Mouse (Mus musculus) heart, adult 18-20 months (tissue): ENCODE results near the gene Scyl3. TPM values are rescaled to one million over a fixed set of nuclear protein-coding genes. Genes with fewer than 3 reads are reported as not detected.

Experiments
- DNase-seq, 2 experiments: peaks; one replicate each; pipeline ENCODE4 v3.0.0; 2021 to 2022; ENCODE audit warnings: mixed read lengths in 1 of 2
- total RNA-seq, 2 experiments: library from RNA; stranded (reverse); gene quantifications; 2 replicates each; pipeline ENCODE4 v1.2.3; 2021

Gene Scyl3
- total RNA-seq, 2 experiments from 2014 or later = 4.2 to 5.2 TPM

DNA sequence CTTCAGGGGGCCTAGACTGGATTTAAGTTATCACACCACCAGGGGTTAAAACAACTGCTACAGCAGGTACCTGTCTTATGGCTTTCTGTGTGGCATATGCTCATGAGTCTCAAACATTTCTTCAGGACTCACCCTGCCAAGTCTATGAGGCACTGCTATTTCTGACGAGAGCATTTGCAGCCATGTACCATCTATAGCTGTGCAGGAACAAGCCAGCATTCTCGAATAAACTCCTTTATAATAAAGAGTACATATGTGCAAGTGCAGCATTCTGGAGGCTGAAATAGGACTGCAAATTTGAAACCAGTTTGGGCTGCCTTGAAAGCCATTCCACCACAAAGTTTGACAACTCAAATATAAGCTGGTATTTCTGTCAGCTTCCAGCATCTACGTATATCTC, 29.1 kb downstream of the Scyl3 start:
- no peak for DNase-seq

- no peak for DNase-seq
These were observed 35.2 kb downstream of the Scyl3 start for GRCm38 (mm10) chr1:163964008-163964689.

GRCm38 (mm10) chr1:163974471-163974870, 45.6 kb downstream of the Scyl3 start:
- DNase-seq = no peak

DNA sequence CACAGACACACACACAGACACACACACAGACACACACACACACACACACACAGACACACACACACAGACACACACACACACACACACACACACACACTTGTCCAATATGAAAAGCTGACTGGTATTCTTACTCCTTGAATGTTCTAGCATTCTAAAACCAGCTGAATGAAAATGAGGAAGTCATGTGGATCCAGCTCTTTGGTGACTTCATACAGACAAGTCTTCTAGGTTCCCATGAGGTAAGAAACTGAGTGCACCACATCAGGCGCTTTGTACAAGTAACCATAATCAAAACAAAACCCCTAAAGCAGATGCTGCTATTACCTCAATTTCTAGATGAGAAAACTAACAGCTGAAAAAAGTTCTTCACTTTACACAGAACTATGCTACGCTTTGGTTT, 46.2 kb downstream of the Scyl3 start:
- no peak for DNase-seq

DNA sequence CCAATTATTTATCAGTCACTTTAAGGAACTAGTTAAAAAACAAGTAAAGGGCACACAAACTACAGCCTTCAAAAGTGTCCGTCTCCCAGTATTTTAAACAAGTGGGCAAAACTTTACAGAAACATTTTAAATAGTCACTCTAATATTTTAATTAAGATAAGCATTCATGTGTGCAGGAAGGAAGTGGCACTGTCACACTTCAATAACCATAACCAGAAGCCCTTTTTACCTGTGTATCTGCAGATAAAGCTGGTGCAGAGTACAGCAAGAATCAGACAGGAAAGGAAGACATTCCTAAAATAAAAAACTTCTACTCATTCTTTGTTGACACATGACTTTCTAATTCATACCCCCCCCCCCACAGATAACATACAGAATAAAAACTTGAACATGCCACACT, 47.6 kb downstream of the Scyl3 start:
- no peak for DNase-seq

GRCm38 (mm10) chr1:163992371-163992770, 63.5 kb downstream of the Scyl3 start:
- no peak for DNase-seq

DNA sequence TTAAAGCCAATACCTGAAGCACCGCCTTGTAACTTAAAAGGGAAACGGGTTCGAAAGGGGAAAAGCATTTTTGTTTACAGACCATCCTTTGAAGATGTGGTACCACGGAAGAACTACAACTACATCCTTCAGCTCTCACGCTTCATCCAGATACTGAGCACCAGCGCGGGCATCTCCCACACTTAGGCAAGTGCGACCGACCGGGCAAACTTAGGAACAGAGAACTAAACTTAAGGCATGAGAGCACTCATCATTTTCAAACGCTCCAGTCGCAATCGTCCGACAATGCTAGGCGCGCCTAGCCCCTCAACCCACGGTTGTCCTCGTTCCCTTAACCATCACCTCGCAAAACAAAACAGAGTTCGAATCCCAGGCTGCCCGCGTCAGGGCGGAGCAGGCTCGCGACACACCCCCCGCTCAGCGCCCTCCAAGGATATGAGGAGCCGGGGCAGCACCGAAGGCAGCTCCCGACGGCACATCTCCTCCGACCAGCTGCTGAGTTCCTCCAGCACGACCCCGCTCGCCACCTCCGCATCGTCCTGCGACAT, 65.3 kb downstream of the Scyl3 start:
- no peak for DNase-seq

DNA sequence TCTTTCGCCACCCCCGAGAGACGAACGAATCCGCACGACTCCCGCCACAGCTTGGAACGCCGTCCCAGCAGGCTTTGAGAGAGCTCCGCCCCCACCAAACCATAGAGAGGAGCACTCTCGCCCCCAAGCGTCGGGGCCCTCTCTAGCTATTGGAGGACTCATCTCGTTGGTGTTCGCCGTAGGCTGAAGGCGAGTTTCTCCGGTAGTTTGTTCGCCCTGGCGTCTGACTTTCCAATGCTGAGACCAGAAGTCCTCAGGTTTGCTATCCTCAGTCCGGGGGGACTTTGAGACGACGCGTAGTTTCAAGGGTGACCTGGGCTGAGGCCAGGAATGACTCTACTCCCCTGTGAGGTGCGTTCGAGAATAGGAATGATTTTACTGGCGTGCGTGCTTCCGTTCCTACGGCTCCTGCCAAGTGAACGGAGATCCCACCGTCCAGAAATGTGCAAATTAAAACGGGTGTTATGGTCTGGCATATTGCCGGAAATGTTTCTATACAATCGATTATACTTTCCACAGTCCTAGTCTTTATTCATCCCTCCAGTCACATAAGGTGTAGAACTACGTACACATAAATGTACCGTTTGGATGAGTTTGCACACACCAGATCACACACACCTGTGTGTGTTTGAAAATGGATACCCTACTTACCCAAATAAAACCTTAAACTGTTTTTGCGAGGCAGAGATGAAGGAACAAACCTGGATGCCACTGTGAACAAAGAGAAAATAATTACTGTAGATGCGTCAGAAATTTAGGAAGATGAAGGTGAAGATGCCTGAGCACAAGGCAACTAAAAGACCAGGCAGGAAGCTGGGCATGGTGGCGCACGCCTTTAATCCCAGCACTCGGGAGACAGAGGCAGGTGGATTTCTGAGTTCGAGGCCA, 66.1 kb downstream of the Scyl3 start, which contains the start of the genes BC055324 and Mettl18:
Gene BC055324 (minus strand): TSS at position 76 of the 888 bp plus-strand sequence.
Gene Mettl18 (plus strand): TSS at position 169 of the 888 bp plus-strand sequence.
- peak; percentile 92 to 95 for DNase-seq

DNA sequence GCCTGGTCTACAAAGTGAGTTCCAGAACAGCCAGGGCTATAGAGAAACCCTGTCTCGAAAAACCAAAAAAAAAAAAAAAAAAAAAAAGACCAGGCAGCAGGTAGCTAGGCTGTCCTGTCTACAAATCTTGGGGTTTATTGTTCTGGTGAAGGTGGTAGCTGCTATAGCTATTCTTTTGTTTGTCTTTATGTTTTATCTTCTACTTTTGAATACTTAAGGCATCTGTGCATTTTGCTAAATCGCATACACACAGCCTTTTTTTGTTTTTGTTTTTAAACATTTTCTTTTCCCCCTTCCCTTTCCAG, 66.7 kb downstream of the Scyl3 start:
- no peak for DNase-seq

GRCm38 (mm10) chr1:164001831-164002452, 73.0 kb downstream of the Scyl3 start:
- DNase-seq = no peak

DNA sequence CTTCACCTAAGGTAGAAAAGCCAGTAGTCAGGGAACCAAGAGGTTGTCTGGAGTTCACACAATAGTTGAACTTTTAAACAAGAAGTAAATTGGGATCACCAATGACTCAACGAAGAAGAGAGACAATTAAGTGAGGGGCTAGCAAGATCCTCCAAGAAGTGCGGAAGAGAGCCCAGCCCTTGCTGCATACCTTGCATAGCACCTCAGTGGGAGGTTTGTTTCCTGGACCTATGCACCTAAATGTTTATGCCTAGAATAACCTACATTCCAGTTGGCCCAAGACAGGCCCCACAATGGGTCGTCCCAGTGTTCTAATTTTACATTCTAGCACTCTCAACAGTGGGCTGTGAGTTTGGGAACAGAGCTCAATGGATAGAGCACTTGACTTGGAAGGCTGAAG, 75.4 kb downstream of the Scyl3 start:
- no peak for DNase-seq

Other genes starting within 250 kb of the Scyl3 start
- 1 to 10 TPM; 4.1 to 7.5 TPM for gene Mettl11b, start 203.9 kb upstream of the Scyl3 start, total RNA-seq
- gene Kifap3, start 149.5 kb upstream of the Scyl3 start, total RNA-seq = 10 to 100 TPM; 21.5 to 23.1 TPM
- gene BC055324, start 65.7 kb downstream of the Scyl3 start, total RNA-seq = 1 to 10 TPM in 1 of 2 experiments, under 1 TPM in 1; 0.72 to 2.0 TPM
- gene Mettl18, start 65.8 kb downstream of the Scyl3 start, total RNA-seq = 1 to 10 TPM; 3.4 to 5.1 TPM
- gene Sele, start 119.1 kb downstream of the Scyl3 start, total RNA-seq = under 1 TPM in 1 of 2 experiments, not detected in 1; 0.37 TPM
- 1 to 10 TPM in 1 of 2 experiments, under 1 TPM in 1; 0.65 to 9.8 TPM for gene Sell, start 132.9 kb downstream of the Scyl3 start, total RNA-seq
- 1 to 10 TPM; 1.6 to 1.8 TPM for gene Selp, start 186.2 kb downstream of the Scyl3 start, total RNA-seq
- gene F5, start 222.7 kb downstream of the Scyl3 start, total RNA-seq = 1 to 10 TPM; 1.4 to 1.9 TPM